Mouse (Mus musculus): Measurements from ENCODE around the gene Olfr1441. TPM values are rescaled to one million over a fixed set of nuclear protein-coding genes. Genes with fewer than 3 reads are reported as not detected.

Olfr1441 gene
- polyA plus RNA-seq, 2 experiments = not detected

DNA sequence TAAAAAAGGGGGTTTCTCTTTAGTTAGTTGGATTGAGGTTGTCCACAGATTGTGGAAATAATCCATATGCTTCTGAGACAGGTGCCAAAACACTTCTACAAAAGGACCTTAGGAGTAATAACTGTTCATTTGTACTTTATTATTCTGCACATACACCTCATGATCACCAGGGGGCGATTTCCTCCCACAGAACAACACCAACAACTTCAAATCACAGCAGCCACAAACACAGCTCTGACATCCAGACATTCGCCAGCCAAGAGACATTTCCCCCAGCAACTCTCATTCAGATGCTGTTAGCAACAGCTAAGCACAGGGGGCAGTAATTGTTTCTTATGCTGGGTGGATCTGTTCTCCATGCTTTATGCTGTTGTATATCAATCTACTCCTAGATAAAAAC, 15.8 kb downstream of the Olfr1441 start:
- H3K4me2 ChIP-seq (ENCODE audit: low read depth) = no peak overlapping the region
- WGBS (ENCODE audit: insufficient replicate concordance) = 8% methylated on average over 2 of the region's 2 CpGs
- no peak for TF ChIP-seq EP300 (IDR thresholded peaks at IDR 0.05; ENCODE audit: low read depth)
- peak; percentile 57 for TF ChIP-seq CTCF (IDR thresholded peaks at IDR 0.05; ENCODE audit: low read depth)
- DNase-seq (ENCODE audit: low read depth in 3 of 3, low spot score in 3 of 3) (no peak), ATAC-seq (ENCODE audit: insufficient read depth) (no peak)
- H3K4me1 ChIP-seq (replicated peaks; ENCODE audit: control insufficient read depth in 2 of 2, insufficient read depth in 2 of 2, low read length in 1 of 2) = no peaks in the 10 kb centered on the region
- no peak overlapping the region for H3K4me3 ChIP-seq (ENCODE audit: insufficient read depth in 1 of 2, low read depth in 2 of 2, low read length in 2 of 2)
- no peak overlapping the region for H3K27ac ChIP-seq
- H3K27me3 ChIP-seq (ENCODE audit: control insufficient read depth, insufficient read depth, low read length) = no peaks in the 10 kb centered on the region
- no peak overlapping the region for H3K9ac ChIP-seq (replicated peaks)
- no peaks in the 10 kb centered on the region for H3K36me3 ChIP-seq (replicated peaks; ENCODE audit: control insufficient read depth, insufficient read depth, low read depth)
- H3K9me3 ChIP-seq (ENCODE audit: control insufficient read depth, low read length) = no peaks in the 10 kb centered on the region

- Histone ChIP-seq H3K27ac (no peak overlapping the region), H3K9ac (replicated peaks) (no peak overlapping the region), H3K9me3 (ENCODE audit: control insufficient read depth, low read length) (no peaks in the 10 kb centered on the region), H3K27me3 (ENCODE audit: control insufficient read depth, insufficient read depth, low read length) (no peaks in the 10 kb centered on the region), H3K36me3 (replicated peaks; ENCODE audit: control insufficient read depth, insufficient read depth, low read depth) (no peaks in the 10 kb centered on the region), H3K4me1 (replicated peaks; ENCODE audit: control insufficient read depth in 2 of 2, insufficient read depth in 2 of 2, low read length in 1 of 2) (no peaks in the 10 kb centered on the region), H3K4me2 (ENCODE audit: low read depth) (no peak overlapping the region), H3K4me3 (ENCODE audit: insufficient read depth in 1 of 2, low read depth in 2 of 2, low read length in 2 of 2) (no peak overlapping the region)
- ATAC-seq (ENCODE audit: insufficient read depth) (no peak), DNase-seq (ENCODE audit: low read depth in 3 of 3, low spot score in 3 of 3) (no peak)
- WGBS (ENCODE audit: insufficient replicate concordance) = 42% methylated on average over 4 of the region's 4 CpGs
- TF ChIP-seq CTCF (IDR thresholded peaks at IDR 0.05; ENCODE audit: low read depth) = no peak
- TF ChIP-seq EP300 (IDR thresholded peaks at IDR 0.05; ENCODE audit: low read depth) = no peak
These were observed 17.8 kb downstream of the Olfr1441 start for GRCm38 (mm10) chr19:12435011-12435416.

DNA sequence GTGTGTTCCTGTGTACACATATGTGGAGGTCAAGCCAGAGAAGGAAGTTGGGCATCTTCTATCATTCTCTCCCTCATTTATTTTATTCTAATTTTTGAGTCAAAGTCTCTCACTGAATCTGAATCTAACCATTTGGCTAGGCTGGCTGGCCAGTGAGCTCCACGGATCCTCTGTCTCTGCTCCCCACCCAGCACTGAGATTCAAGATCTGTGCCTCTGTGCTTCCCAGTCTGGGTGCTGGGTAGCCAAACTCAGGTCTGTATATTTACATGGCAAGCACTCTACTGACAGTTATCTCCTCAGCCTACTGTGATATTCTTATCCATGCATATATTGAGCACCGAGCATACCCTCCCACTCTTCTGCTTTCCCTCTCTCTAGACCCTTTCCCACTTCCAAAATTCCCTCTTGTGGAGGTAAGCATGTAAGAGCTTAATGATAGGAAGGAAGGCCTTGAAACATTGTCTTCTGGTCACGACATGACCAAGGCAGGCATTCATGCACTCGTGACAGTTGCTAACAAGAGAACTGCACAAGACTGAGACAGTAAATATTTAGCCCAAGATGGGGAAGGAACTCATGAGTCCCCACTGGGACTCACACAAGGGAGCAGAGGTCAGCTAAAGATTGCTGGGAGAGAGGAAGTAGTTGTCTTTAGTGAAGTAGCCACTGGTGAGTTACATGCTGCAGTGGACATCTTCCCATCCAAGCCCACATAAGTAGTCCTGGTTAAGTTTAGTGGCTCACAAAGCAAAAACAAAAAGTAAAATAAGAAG, 18.7 kb downstream of the Olfr1441 start:
- TF ChIP-seq EP300 (IDR thresholded peaks at IDR 0.05; ENCODE audit: low read depth) (no peak), CTCF (IDR thresholded peaks at IDR 0.05; ENCODE audit: low read depth) (no peak)
- no peak for DNase-seq (ENCODE audit: low read depth in 3 of 3, low spot score in 3 of 3)
- no peaks in the 10 kb centered on the region for H3K36me3 ChIP-seq (replicated peaks; ENCODE audit: control insufficient read depth, insufficient read depth, low read depth)
- no peak overlapping the region for H3K4me2 ChIP-seq (ENCODE audit: low read depth)
- no peak for ATAC-seq (ENCODE audit: insufficient read depth)
- no peaks in the 10 kb centered on the region for H3K4me1 ChIP-seq (replicated peaks; ENCODE audit: control insufficient read depth in 2 of 2, insufficient read depth in 2 of 2, low read length in 1 of 2)
- no peaks in the 10 kb centered on the region for H3K9me3 ChIP-seq (ENCODE audit: control insufficient read depth, low read length)
- no peak overlapping the region for H3K27ac ChIP-seq
- no peak overlapping the region for H3K4me3 ChIP-seq (ENCODE audit: insufficient read depth in 1 of 2, low read depth in 2 of 2, low read length in 2 of 2)
- H3K9ac ChIP-seq (replicated peaks) = no peak overlapping the region
- WGBS (ENCODE audit: insufficient replicate concordance) = 46% methylated on average over 4 of the region's 4 CpGs
- no peaks in the 10 kb centered on the region for H3K27me3 ChIP-seq (ENCODE audit: control insufficient read depth, insufficient read depth, low read length)

DNA sequence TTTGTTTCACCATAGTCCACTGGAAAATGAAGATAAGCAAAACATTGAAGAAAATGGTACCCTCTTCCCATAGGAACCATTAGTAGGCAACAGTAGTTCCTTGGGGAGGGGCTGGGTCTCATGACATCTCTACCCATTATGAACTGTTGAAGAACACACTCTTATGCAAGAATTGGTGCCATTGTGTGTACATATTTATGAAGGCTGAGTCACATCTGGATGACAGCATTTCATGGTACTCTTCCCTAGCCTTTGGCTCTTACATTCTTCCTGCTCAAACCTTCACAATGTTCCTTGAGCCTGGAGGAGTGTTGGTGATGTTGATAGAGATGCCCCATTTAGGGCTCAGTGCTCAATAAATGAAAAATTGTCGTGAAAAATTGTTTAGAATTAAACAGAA, 22.3 kb downstream of the Olfr1441 start:
- TF ChIP-seq EP300 (IDR thresholded peaks at IDR 0.05; ENCODE audit: low read depth) (no peak), CTCF (IDR thresholded peaks at IDR 0.05; ENCODE audit: low read depth) (no peak)
- Histone ChIP-seq H3K4me2 (ENCODE audit: low read depth) (no peak overlapping the region), H3K27ac (no peak overlapping the region), H3K4me3 (ENCODE audit: insufficient read depth in 1 of 2, low read depth in 2 of 2, low read length in 2 of 2) (no peak overlapping the region), H3K27me3 (ENCODE audit: control insufficient read depth, insufficient read depth, low read length) (no peaks in the 10 kb centered on the region), H3K4me1 (replicated peaks; ENCODE audit: control insufficient read depth in 2 of 2, insufficient read depth in 2 of 2, low read length in 1 of 2) (no peaks in the 10 kb centered on the region), H3K9ac (replicated peaks) (no peak overlapping the region), H3K9me3 (ENCODE audit: control insufficient read depth, low read length) (no peaks in the 10 kb centered on the region), H3K36me3 (replicated peaks; ENCODE audit: control insufficient read depth, insufficient read depth, low read depth) (no peaks in the 10 kb centered on the region)
- DNase-seq (ENCODE audit: low read depth in 3 of 3, low spot score in 3 of 3) (no peak), ATAC-seq (ENCODE audit: insufficient read depth) (no peak)
- WGBS (ENCODE audit: insufficient replicate concordance) = 29% methylated on average over 1 of the region's 1 CpGs

GRCm38 (mm10) chr19:12440103-12440725, 23.0 kb downstream of the Olfr1441 start:
- no peak overlapping the region for H3K4me3 ChIP-seq (ENCODE audit: insufficient read depth in 1 of 2, low read depth in 2 of 2, low read length in 2 of 2)
- no peak overlapping the region for H3K27ac ChIP-seq
- 32% methylated on average over 5 of the region's 5 CpGs for WGBS (ENCODE audit: insufficient replicate concordance)
- H3K4me1 ChIP-seq (replicated peaks; ENCODE audit: control insufficient read depth in 2 of 2, insufficient read depth in 2 of 2, low read length in 1 of 2) = no peaks in the 10 kb centered on the region
- ATAC-seq (ENCODE audit: insufficient read depth) = no peak
- H3K27me3 ChIP-seq (ENCODE audit: control insufficient read depth, insufficient read depth, low read length) = no peaks in the 10 kb centered on the region
- DNase-seq (ENCODE audit: low read depth in 3 of 3, low spot score in 3 of 3) = no peak
- TF ChIP-seq CTCF (IDR thresholded peaks at IDR 0.05; ENCODE audit: low read depth) (no peak), EP300 (IDR thresholded peaks at IDR 0.05; ENCODE audit: low read depth) (no peak)
- no peaks in the 10 kb centered on the region for H3K9me3 ChIP-seq (ENCODE audit: control insufficient read depth, low read length)
- H3K9ac ChIP-seq (replicated peaks) = no peak overlapping the region
- no peak overlapping the region for H3K4me2 ChIP-seq (ENCODE audit: low read depth)
- H3K36me3 ChIP-seq (replicated peaks; ENCODE audit: control insufficient read depth, insufficient read depth, low read depth) = no peaks in the 10 kb centered on the region
